Mouse (Mus musculus) MEL (cell line): ENCODE measurements around the gene Olfr718-ps1. TPM values are rescaled to one million over a fixed set of nuclear protein-coding genes. Genes with fewer than 3 reads are reported as not detected.

Experiments used
- DNase-seq: peaks from one replicate; pipeline ENCODE4 v3.0.0; 2011; ENCODE audit warnings: low read depth, low spot score
- H3K27ac ChIP-seq: 2 replicates; pipeline ENCODE4 v1.5.1; 2012; ENCODE audit warnings: low read depth, mild to moderate bottlenecking, control low read depth, low read length, moderate library complexity; ENCODE audit not compliant: control insufficient read depth
- H3K27me3 ChIP-seq, 2 experiments: fragments of 150-350 bp in 1 of 2; sonication (generic) in 1 of 2; 2 replicates each; pipeline ENCODE4 v1.6.1; 2012; ENCODE audit warnings: low read length in 2 of 2, mild to moderate bottlenecking in 2 of 2, improper control_type of control experiment in 1 of 2, moderate library complexity in 1 of 2; ENCODE audit not compliant: insufficient read depth in 2 of 2, control insufficient read depth in 1 of 2
- H3K36me3 ChIP-seq, 2 experiments: 2 replicates each; pipeline ENCODE4 v1.6.1; 2012 to 2014; ENCODE audit warnings: low read length in 2 of 2, improper control_type of control experiment in 1 of 2, inconsistent platforms in 1 of 2, mild to moderate bottlenecking in 1 of 2; ENCODE audit not compliant: insufficient read depth in 2 of 2, control insufficient read depth in 1 of 2
- H3K4me1 ChIP-seq, 2 experiments: fragments of 150-350 bp in 1 of 2; sonication (generic) in 1 of 2; 2 replicates each; pipeline ENCODE4 v1.6.1; 2012; ENCODE audit warnings: low read length in 2 of 2, improper control_type of control experiment in 1 of 2, mild to moderate bottlenecking in 1 of 2; ENCODE audit not compliant: insufficient read depth in 2 of 2, control insufficient read depth in 1 of 2
- H3K4me3 ChIP-seq, 2 experiments: fragments of 150-350 bp in 1 of 2; sonication (generic) in 1 of 2; 2 replicates each; pipeline ENCODE4 v1.5.1; 2012; ENCODE audit warnings: low read depth in 2 of 2, low read length in 2 of 2, mild to moderate bottlenecking in 2 of 2, moderate library complexity in 2 of 2, control low read depth in 1 of 2, improper control_type of control experiment in 1 of 2; ENCODE audit not compliant: control insufficient read depth in 1 of 2, insufficient read depth in 1 of 2
- H3K79me2 ChIP-seq: 2 replicates; pipeline ENCODE4 v1.6.1; 2012; ENCODE audit warnings: mild to moderate bottlenecking, low read length, moderate library complexity; ENCODE audit not compliant: control insufficient read depth, poor library complexity, insufficient read depth
- H3K9ac ChIP-seq: 2 replicates; pipeline ENCODE4 v1.6.1; 2012; ENCODE audit warnings: low read depth, mild to moderate bottlenecking, control low read depth, low read length, moderate library complexity; ENCODE audit not compliant: control insufficient read depth, poor library complexity, severe bottlenecking
- H3K9me3 ChIP-seq: fragments of 150-350 bp; sonication (generic); replicated peaks from 2 replicates; pipeline ENCODE4 v1.6.1; 2012; ENCODE audit warnings: mild to moderate bottlenecking, low read length, improper control_type of control experiment, moderate library complexity; ENCODE audit not compliant: insufficient read depth
- BHLHE40 ChIP-seq: IDR thresholded peaks from 2 replicates; pipeline ENCODE4 v1.6.1; 2012; ENCODE audit warnings: low read depth, mild to moderate bottlenecking, inconsistent platforms, low read length, improper control_type of control experiment, borderline replicate concordance
- CHD1 ChIP-seq: IDR thresholded peaks from 2 replicates; pipeline ENCODE4 v1.6.1; 2012; ENCODE audit warnings: low read depth, mild to moderate bottlenecking, inconsistent platforms, low read length, improper control_type of control experiment
- CTCF ChIP-seq, 3 experiments: IDR thresholded peaks in 2 of 3; conservative IDR thresholded peaks in 1 of 3; 2 replicates each; pipeline ENCODE4 v1.5.1; 2011 to 2012; ENCODE audit warnings: low read length in 3 of 3, low read depth in 2 of 3, mild to moderate bottlenecking in 2 of 3, improper control_type of control experiment in 1 of 3, inconsistent platforms in 1 of 3, mixed read lengths in 1 of 3, moderate library complexity in 1 of 3; ENCODE audit not compliant: control insufficient read depth in 1 of 3, insufficient read depth in 1 of 3, poor library complexity in 1 of 3, severe bottlenecking in 1 of 3
- E2F4 ChIP-seq: IDR thresholded peaks from 2 replicates; pipeline ENCODE4 v1.6.1; 2011; ENCODE audit warnings: low read depth, low read length, improper control_type of control experiment, borderline replicate concordance
- EP300 ChIP-seq, 2 experiments: IDR thresholded peaks; 2 replicates each; pipeline ENCODE4 v1.6.1; 2011; ENCODE audit warnings: improper control_type of control experiment in 2 of 2, low read length in 2 of 2, low read depth in 1 of 2, mild to moderate bottlenecking in 1 of 2
- ETS1 ChIP-seq: IDR thresholded peaks from 2 replicates; pipeline ENCODE4 v1.6.1; 2012; ENCODE audit warnings: low read depth, mild to moderate bottlenecking, inconsistent platforms, low read length, improper control_type of control experiment, moderate library complexity
- GABPA ChIP-seq: IDR thresholded peaks from 2 replicates; pipeline ENCODE4 v1.6.1; 2012; ENCODE audit warnings: low read depth, mild to moderate bottlenecking, inconsistent platforms, low read length, improper control_type of control experiment, moderate library complexity
- GATA1 ChIP-seq: IDR thresholded peaks from 2 replicates; pipeline ENCODE4 v1.6.1; 2011; ENCODE audit warnings: low read depth, low read length, improper control_type of control experiment
- HCFC1 ChIP-seq: IDR thresholded peaks from 2 replicates; pipeline ENCODE4 v1.6.1; 2012; ENCODE audit warnings: low read depth, mild to moderate bottlenecking, inconsistent platforms, low read length, improper control_type of control experiment, moderate library complexity
- JUND ChIP-seq: IDR thresholded peaks from 2 replicates; pipeline ENCODE4 v1.6.1; 2011; ENCODE audit warnings: low read depth, mild to moderate bottlenecking, improper control_type of control experiment, low read length
- KAT2A ChIP-seq: conservative IDR thresholded peaks from 2 replicates; pipeline ENCODE4 v1.6.1; 2012; ENCODE audit warnings: low read depth, low read length, improper control_type of control experiment, inconsistent platforms
- MAFK ChIP-seq: IDR thresholded peaks from 2 replicates; pipeline ENCODE4 v1.6.1; 2011; ENCODE audit warnings: low read depth, mild to moderate bottlenecking, low read length, improper control_type of control experiment, borderline replicate concordance
- MAX ChIP-seq: IDR thresholded peaks from 2 replicates; pipeline ENCODE4 v1.6.1; 2011; ENCODE audit warnings: low read length, improper control_type of control experiment
- MAZ ChIP-seq: IDR thresholded peaks from 2 replicates; pipeline ENCODE4 v1.6.1; 2012; ENCODE audit warnings: low read depth, mild to moderate bottlenecking, inconsistent platforms, low read length, improper control_type of control experiment
- MEF2A ChIP-seq: IDR thresholded peaks from 2 replicates; pipeline ENCODE4 v1.6.1; 2014; ENCODE audit warnings: low read depth, mild to moderate bottlenecking, inconsistent platforms, low read length, improper control_type of control experiment; ENCODE audit not compliant: poor library complexity, insufficient replicate concordance, severe bottlenecking; ENCODE audit errors: extremely low read depth
- MXI1 ChIP-seq: IDR thresholded peaks from 2 replicates; pipeline ENCODE4 v1.6.1; 2011; ENCODE audit warnings: mild to moderate bottlenecking, low read depth, low read length, improper control_type of control experiment
- MYB ChIP-seq: IDR thresholded peaks from 2 replicates; pipeline ENCODE4 v1.6.1; 2011; ENCODE audit warnings: mild to moderate bottlenecking, low read depth, low read length, improper control_type of control experiment
- MYC ChIP-seq: IDR thresholded peaks from 2 replicates; pipeline ENCODE4 v1.6.1; 2011; ENCODE audit warnings: low read depth, mild to moderate bottlenecking, low read length, improper control_type of control experiment, moderate library complexity
- NRF1 ChIP-seq: IDR thresholded peaks from 2 replicates; pipeline ENCODE4 v1.6.1; 2014; ENCODE audit warnings: low read depth, mild to moderate bottlenecking, inconsistent platforms, low read length, improper control_type of control experiment, moderate library complexity; ENCODE audit not compliant: poor library complexity, insufficient read depth, severe bottlenecking
- POLR2AphosphoS2 ChIP-seq: IDR thresholded peaks from 2 replicates; pipeline ENCODE4 v1.6.1; 2011; ENCODE audit warnings: low read length, improper control_type of control experiment
- POLR2AphosphoS5 ChIP-seq: IDR thresholded peaks from 2 replicates; pipeline ENCODE4 v1.6.1; 2012; ENCODE audit warnings: low read depth, borderline replicate concordance, mild to moderate bottlenecking, inconsistent platforms, low read length, moderate library complexity, mixed read lengths
- RAD21 ChIP-seq: IDR thresholded peaks from 2 replicates; pipeline ENCODE4 v1.6.1; 2011; ENCODE audit warnings: mild to moderate bottlenecking, low read depth, low read length, improper control_type of control experiment
- RCOR1 ChIP-seq: IDR thresholded peaks from 2 replicates; pipeline ENCODE4 v1.6.1; 2012; ENCODE audit warnings: low read depth, mild to moderate bottlenecking, inconsistent platforms, low read length, improper control_type of control experiment
- SIN3A ChIP-seq: IDR thresholded peaks from 2 replicates; pipeline ENCODE4 v1.6.1; 2012; ENCODE audit warnings: low read length, improper control_type of control experiment, inconsistent platforms
- SMC3 ChIP-seq: IDR thresholded peaks from 2 replicates; pipeline ENCODE4 v1.6.1; 2011; ENCODE audit warnings: low read depth, low read length, improper control_type of control experiment
- TBP ChIP-seq: IDR thresholded peaks from 2 replicates; pipeline ENCODE4 v1.8.0; 2011; ENCODE audit warnings: low read depth, low read length, improper control_type of control experiment
- USF1 ChIP-seq: IDR thresholded peaks from 2 replicates; pipeline ENCODE4 v1.6.1; 2014; ENCODE audit warnings: low read depth, mild to moderate bottlenecking, inconsistent platforms, low read length, improper control_type of control experiment, moderate library complexity
- USF2 ChIP-seq, 2 experiments: IDR thresholded peaks; 2 replicates each; pipeline ENCODE4 v1.6.1; 2011 to 2012; ENCODE audit warnings: improper control_type of control experiment in 2 of 2, low read length in 2 of 2, borderline replicate concordance in 1 of 2, inconsistent platforms in 1 of 2, low read depth in 1 of 2, mild to moderate bottlenecking in 1 of 2; ENCODE audit not compliant: insufficient read depth in 1 of 2
- ZC3H11A ChIP-seq: IDR thresholded peaks from 2 replicates; pipeline ENCODE4 v1.6.1; 2012; ENCODE audit warnings: low read depth, mild to moderate bottlenecking, inconsistent platforms, low read length, improper control_type of control experiment
- ZKSCAN1 ChIP-seq: IDR thresholded peaks from 2 replicates; pipeline ENCODE4 v1.6.1; 2012; ENCODE audit warnings: low read depth, mild to moderate bottlenecking, inconsistent platforms, low read length, improper control_type of control experiment, moderate library complexity
- polyA plus RNA-seq, 2 experiments: library from polyadenylated mRNA; stranded (reverse) in 1 of 2; unstranded in 1 of 2; fragments of >175 nt in 1 of 2; fragments of >200 nt in 1 of 2; gene quantifications; 2 replicates each; pipeline versions ENCODE4 v1.2.1 to v1.2.4; 2012; ENCODE audit warnings: low replicate concordance in 2 of 2, low read depth in 1 of 2; ENCODE audit not compliant: insufficient read length in 2 of 2, insufficient read depth in 1 of 2, missing spikeins in 1 of 2
- total RNA-seq: library from RNA; depleted of rRNA; stranded (reverse); fragments of 300-350 nt; gene quantifications from 2 replicates; pipeline ENCODE4 v1.2.3, GENCODE M21; 2012

Olfr718-ps1 gene
- total and polyA plus RNA-seq, 3 experiments = 0.01 TPM; not detected in 2

DNA sequence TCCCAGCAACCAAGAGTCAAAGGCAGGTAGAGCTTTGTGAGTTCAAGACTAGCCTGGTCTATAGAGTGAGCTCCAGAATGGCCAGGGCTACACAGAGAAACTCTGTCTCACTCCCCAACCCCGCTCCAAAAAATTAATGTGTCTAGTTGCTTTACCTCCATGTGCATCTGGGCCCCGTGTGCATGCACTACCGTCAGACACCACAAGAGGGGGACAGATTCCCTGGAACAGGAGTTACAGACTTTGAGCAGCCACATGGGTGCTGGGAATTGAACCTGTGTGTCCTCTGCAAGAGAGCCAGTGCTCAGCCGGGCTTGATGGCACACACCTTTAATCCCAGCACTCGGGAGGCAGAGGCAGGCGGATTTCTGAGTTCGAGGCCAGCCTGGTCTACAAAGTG lies 17.0 kb downstream of the Olfr718-ps1 start:
- no peak overlapping the region for H3K4me3 ChIP-seq
- peaks cover 10% of the 10 kb centered on the region in 2 experiments for H3K27me3 ChIP-seq
- H3K9ac ChIP-seq = no peak overlapping the region
- no peaks in the 10 kb centered on the region for H3K9me3 ChIP-seq
- TF ChIP-seq POLR2AphosphoS5 = no peak
- TF ChIP-seq MEF2A = no peak
- no peak for TF ChIP-seq USF1
- TF ChIP-seq KAT2A = no peak
- no peak for TF ChIP-seq TBP
- peak; percentile 74 to 77 (median 75) for TF ChIP-seq CTCF (IDR thresholded peaks at IDR 0.05 in 2 of 3, conservative IDR thresholded peaks at IDR 0.05 in 1 of 3; ENCODE audit: control insufficient read depth in 1 of 3, insufficient read depth in 1 of 3, low read depth in 2 of 3, low read length in 3 of 3, poor library complexity in 1 of 3, severe bottlenecking in 1 of 3)
- no peak for TF ChIP-seq BHLHE40
- no peak for TF ChIP-seq GATA1
- no peak for TF ChIP-seq USF2 (IDR thresholded peaks at IDR 0.05; ENCODE audit: borderline replicate concordance in 1 of 2, insufficient read depth in 1 of 2, low read depth in 1 of 2, low read length in 2 of 2)
- TF ChIP-seq ZKSCAN1 = no peak
- no peak for TF ChIP-seq E2F4
- TF ChIP-seq NRF1 = no peak
- TF ChIP-seq EP300 (IDR thresholded peaks at IDR 0.05; ENCODE audit: low read depth in 1 of 2, low read length in 2 of 2) = no peak
- no peak for TF ChIP-seq MYB
- TF ChIP-seq RCOR1 = no peak
- no peak for TF ChIP-seq SIN3A
- no peak for TF ChIP-seq GABPA
- no peak for TF ChIP-seq CHD1
- TF ChIP-seq SMC3 = peak; percentile 67
- no peak for TF ChIP-seq ETS1
- no peak for TF ChIP-seq MXI1
- TF ChIP-seq JUND = no peak
- peak; percentile 51; the same call in 1 of the 2 replicates for TF ChIP-seq ZC3H11A
- TF ChIP-seq POLR2AphosphoS2 = no peak
- no peak for TF ChIP-seq MAX
- TF ChIP-seq MYC = peak; percentile 38; the same call in 1 of the 2 replicates
- TF ChIP-seq MAZ = no peak
- no peak for TF ChIP-seq HCFC1
- peak; percentile 74 for TF ChIP-seq RAD21
- TF ChIP-seq MAFK = no peak
- peak; percentile 75 for DNase-seq
- H3K79me2 ChIP-seq = no peaks in the 10 kb centered on the region
- H3K36me3 ChIP-seq = peaks cover 0 to 13% of the 10 kb centered on the region in 2 experiments; a peak in 2 of 4 replicates
- no peak overlapping the region for H3K27ac ChIP-seq
- peaks cover 2 to 12% of the 10 kb centered on the region in 2 experiments; a peak in 2 of 4 replicates for H3K4me1 ChIP-seq
